Mouse (Mus musculus) fat pad, adult 2 months (tissue): ENCODE measurements around the gene Nfe2l1.

Source experiments
- DNase-seq: peaks from one replicate; pipeline ENCODE4 v3.0.0-alpha.2; 2011; ENCODE audit warnings: low read depth, low spot score; ENCODE audit errors: extremely low read depth

Gene Nfe2l1

DNA sequence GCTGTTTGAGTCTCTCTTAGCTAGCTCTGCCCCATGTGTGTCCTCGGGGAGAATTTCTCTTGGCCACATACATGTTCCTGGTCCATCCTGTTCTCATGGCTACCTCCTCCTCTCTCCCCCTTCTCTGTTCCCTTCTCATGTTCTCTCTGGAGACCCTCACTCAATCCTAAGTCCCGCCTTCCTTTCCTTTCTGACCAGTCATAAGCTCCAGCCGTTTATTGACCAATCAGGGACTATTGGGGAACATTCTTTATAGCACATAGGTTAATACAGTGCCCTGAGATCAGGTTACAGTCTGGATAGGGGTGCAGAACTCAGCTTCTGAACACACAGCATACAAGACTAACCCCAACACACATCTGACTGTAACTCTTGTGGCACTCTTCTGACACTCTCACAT, 17.5 kb upstream of the Nfe2l1 start:
- DNase-seq: no peak

DNA sequence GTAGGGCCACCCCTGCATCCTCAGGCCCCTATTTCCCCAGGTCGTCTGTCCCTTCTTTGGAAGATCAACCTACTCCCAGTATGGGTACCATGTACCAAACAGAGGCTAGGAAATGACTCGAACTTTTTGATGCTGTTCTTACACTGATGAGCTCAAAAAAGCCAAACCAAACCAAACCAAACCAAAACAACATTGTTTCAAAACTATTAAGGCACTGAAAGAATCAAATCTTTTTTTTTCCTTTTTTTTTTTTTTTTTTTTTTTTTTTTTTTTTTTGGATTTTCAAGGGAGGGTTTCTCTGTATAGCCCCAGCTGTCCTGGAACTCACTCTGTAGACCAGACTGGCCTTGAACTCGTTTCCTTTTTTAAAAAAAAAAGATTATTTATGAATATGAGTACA, 13.9 kb upstream of the Nfe2l1 start:
- DNase-seq: no peak

GRCm38 (mm10) chr11:96840290-96840689, 10.5 kb upstream of the Nfe2l1 start:
- no peak for DNase-seq

- DNase-seq: no peak
Observed at GRCm38 (mm10) chr11:96839877-96840276, 10.1 kb upstream of the Nfe2l1 start.

GRCm38 (mm10) chr11:96839428-96839827, 9.7 kb upstream of the Nfe2l1 start:
- DNase-seq: peak; percentile 96

- DNase-seq: no peak
Observed at GRCm38 (mm10) chr11:96838341-96838740, 8.6 kb upstream of the Nfe2l1 start.

GRCm38 (mm10) chr11:96837298-96837697, 7.5 kb upstream of the Nfe2l1 start:
- DNase-seq: no peak

DNA sequence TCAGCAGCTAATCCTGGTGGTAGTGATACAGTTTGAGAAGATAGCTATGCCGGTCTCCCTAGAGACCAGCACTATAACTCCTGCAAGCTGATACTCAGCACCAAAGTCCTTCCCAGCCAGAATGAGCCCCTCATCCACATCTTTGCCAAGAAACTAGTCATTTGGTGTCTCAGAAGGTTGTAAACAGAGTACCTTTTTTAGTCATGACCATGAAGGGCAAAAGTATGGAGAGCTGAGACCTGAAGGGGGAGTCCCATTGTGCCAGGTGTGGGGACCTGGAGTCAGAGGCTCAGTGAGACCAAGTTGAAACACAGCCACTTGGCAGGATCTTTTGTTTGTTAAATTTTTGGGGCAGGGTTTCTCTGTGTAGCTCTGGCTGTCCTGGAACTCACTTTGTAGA, 4.4 kb upstream of the Nfe2l1 start:
- no peak for DNase-seq

DNA sequence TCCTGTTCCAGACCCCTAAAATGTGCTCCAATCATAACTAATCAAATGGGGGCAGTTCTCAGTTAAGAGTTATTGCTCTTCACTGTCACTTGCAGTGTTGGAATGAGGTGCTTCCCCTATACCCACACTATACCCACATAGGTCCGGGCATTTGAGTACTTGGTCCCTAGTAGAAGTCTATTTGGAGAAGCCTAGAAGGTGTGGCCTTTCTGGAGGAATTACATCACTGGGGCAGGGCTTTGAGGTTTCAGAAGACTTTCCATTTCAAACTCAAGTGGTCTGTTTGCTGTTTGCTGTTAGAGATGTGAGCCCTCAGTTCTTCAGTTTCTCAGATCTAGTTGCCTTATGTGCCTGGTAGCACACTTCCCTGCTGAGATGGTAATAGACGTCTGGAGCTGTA, 3.2 kb upstream of the Nfe2l1 start:
- no peak for DNase-seq

DNA sequence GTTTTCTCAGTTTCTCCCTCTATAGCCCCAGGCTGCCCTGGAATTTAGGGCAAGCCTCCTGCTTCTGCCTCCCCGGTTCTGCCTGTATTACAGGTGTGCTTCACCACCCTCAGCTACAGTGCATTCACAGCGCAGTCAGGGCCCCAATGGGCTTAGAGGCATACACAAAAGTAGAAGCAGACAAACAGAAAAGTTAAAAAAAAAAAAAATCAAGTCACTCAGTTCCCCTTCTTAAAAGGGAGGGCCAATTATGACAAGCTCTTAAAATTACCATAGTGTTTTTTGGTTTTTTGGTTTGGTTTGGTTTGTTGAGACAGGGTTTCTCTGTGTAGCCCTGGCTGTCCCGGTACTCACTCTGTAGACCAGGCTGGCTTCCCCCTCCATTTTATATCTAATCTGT, 2.8 kb upstream of the Nfe2l1 start:
- no peak for DNase-seq

- no peak for DNase-seq
Observed at GRCm38 (mm10) chr11:96831516-96831915, 1.7 kb upstream of the Nfe2l1 start.

DNA sequence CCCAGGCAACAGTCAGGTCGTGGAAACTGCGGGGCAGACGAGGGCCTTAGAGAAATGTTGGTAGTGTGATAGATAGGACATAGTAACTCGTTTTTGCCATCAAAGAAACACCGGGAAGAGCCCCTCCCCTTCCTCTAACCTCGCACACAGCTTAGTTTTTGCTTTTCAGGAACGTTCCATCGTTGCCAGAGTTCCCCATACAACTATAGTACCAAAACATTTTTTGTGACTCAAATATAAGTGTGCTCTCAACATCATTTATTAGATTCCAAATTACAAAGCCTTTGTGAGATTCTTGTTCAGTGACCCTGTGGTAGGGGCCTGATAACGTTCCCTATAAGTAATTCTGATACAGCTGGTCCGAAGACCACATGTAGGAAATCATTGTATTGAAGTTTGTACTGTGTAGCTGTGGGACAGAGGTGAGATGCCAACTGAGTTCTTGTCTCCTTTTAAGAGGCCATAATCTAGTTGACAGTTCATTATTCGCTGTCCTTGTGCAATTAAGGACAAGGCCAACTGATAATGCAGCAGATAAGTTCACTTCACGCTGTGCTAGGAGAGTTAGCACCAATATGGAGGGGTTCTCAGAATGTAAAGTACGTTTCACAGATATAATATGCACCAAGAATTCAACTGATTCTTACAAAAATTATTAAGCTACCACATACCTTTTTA, 910 bp upstream of the Nfe2l1 start:
- DNase-seq: no peak

DNA sequence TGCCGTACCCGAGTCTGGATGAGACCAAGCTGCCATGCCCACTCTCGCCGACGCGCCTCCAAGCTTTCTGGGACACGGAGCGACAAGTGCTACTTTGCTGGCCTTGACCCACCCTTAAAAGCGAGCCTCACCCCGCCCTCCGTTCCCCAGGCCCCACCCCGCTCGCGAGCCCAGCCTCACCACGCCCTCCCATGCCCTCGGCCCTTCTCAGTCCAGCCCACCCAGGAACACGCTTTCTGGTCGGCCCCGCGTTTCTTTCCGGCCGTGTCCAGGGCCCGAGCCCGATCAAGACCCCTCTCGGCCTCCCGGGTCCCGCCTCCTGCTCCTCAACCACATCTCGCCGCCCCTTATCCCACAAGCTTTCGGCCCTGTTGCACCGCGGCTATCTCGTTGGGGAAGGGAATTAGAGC, 360 bp downstream of the Nfe2l1 start:
- no peak for DNase-seq

DNA sequence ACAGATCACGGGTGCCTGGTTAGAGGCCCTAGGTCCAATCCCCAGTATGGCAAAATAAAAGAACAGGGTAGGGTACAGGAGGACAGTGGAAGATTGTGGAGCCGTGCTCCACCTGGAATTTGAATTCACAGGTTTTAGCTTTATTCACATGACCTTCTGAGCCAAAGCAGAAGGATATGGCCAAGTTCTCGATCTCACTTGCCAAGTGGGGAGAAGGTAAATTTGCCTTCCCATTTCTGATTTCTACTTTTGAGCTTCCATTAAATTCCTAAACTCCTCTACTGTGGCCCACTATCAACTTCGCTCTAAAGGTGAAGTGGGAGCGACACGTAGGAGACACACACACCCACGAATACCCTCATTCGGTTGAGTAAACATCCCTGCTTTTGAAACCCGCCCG, 887 bp downstream of the Nfe2l1 start:
- DNase-seq: no peak

GRCm38 (mm10) chr11:96827917-96828316, 1.9 kb downstream of the Nfe2l1 start:
- DNase-seq: no peak

DNA sequence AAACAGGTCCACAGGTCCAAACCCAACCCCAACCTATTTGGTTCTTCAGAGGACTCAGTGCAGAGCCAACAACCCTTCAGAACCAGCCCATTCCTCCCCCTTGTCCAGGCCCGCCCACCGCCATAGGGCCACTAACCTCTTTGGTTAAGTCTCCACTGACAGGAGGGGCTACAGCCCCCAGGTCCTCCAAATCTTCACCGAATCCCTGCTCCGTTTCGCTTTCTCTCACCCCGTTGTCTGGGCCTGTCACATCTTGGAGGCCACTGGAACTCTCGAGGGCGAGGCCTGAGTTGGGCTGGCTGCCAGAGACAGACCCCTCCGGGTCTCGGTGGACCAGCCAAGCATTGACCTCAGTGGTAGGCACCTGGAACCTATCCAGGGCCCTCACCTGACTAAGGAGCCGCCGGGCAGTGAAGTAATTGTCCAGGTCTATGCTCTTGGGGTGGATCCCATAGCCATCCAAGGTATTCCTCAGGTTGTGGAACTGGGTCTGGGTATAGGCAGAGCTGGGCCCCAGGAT, 2.6 kb downstream of the Nfe2l1 start:
- no peak for DNase-seq

DNA sequence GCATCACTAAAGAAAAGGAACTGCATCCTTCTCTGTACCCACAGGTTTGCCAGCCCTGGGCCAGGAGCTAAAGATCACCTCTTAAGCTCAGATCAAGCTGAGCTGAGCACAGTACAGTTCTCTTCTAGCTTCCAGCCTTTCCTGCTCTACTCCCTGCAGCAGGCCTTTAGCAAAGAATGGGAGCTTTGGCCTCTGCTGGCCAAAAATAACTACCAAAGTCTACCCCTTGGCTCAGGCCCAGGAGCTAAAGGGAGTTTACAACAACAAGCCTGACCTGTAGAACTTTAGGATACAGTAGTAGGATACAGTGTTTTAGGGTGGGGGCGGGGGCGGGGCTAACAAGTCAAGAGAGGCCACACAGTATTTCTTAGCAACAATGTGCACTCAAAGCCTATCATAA, 3.3 kb downstream of the Nfe2l1 start:
- DNase-seq: no peak

DNA sequence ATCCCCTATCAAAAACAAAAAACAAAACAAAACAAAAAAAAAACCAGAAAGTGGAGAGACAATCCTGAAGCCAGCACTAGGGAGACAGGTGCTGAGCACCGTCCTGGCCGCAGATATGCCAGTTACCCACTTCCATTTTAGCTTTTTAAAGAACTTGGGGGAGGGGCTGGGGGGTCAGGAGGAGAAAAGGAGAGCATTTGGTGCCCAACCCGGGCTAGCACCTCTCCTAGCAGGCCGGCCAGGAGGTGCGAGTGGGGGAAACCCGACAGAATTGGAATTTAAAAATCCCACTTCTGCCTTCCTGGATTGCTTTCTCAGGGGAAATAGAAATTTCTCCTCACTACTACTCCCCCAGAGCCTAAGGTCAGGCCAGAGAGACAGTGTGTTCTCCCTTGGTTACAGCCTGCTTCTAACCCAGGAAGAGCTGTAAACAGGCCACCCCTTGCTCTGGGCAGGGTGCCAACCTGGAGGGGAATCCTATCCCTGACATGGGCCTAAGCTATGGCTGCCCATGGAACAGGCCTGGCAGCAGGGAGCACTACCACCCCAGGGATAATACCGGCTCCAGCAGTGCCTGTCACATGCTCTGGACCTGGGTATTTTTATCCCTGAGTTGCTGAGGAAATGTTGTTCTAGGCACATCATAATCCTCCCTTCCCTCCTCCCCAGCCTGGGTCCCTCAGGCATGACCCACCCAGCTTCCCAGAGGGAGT, 4.8 kb downstream of the Nfe2l1 start:
- DNase-seq: no peak

GRCm38 (mm10) chr11:96823880-96824782, 5.6 kb downstream of the Nfe2l1 start:
- no peak for DNase-seq

- no peak for DNase-seq
Observed at GRCm38 (mm10) chr11:96823471-96823837, 6.3 kb downstream of the Nfe2l1 start.

- no peak for DNase-seq
Observed at GRCm38 (mm10) chr11:96822675-96823470, 6.9 kb downstream of the Nfe2l1 start.
